ENCODE assay signal across 15 mouse cellular contexts in the genomic region with DNA sequence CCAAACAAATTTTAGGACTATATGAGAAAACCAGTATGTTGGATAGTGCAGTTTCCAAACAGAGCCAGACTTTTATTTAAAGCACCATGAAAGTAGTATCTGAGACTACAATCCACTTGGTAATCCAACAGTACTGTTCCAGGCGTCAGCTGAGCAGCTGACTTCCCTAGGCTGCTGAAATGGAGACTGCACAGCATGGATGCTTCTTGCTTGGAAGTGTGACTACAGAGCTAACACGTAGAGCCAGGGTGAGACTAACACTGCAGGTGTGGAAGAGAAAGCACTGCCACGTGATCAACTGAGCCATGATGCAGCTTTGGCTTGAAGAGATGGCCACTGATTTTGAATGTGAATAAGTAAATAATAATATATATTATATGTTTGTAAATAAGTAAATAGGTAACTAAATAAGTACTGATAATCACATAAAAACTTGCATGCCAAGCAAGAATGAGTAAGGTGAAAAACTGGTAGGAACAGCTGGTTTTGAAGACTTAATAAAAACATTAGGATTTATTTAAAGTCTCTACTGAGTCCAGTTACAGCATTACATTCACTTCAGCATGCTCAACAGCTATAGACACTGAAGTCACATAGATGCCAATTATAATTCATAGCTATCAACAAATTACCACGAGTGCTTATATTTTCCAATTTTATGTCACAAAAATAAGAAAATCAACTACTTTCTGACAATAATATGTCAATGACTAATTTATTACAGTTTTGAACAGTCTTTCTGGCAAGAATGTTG. TPM values are rescaled to one million over a fixed set of nuclear protein-coding genes. Genes with fewer than 3 reads are reported as not detected.
DNase-seq lines count a peak whose midpoint lies in the region; ATAC-seq and TF ChIP-seq lines count a peak whose summit lies in the region.
"Had no signal": no experiment of that assay in that cellular context is flagged by ENCODE, and none has a peak within 500 bp of the region (broad histone marks: within the 10 kb centered on the region; RNA-seq: fewer than 3 reads in every experiment).

No protein-coding gene starts in this region.

- ATAC-seq in forebrain, embryonic 13.5 days, result peak; percentile 72; the same call in 1 of the 2 replicates
- ATAC-seq in midbrain, embryonic 14.5 days (ENCODE audit: low FRiP score, low TSS enrichment), result no peak
- ATAC-seq in megakaryocyte, adult 5-6 weeks (ENCODE audit: poor library complexity, severe bottlenecking), result no peak

- H3K4me1 ChIP-seq in forebrain, embryonic 13.5 days, result peaks cover 33% of the 10 kb centered on the region
- H3K4me1 ChIP-seq in midbrain, embryonic 14.5 days (ENCODE audit: control insufficient read depth, insufficient read depth, low read length), result peaks cover 6% of the 10 kb centered on the region
- H3K4me1 ChIP-seq: stomach, embryonic 15.5 days had no signal

- no peak for TF ChIP-seq CTCF in layer of hippocampus, adult 2 months (conservative IDR thresholded peaks at IDR 0.05)
- no peak for TF ChIP-seq CTCF in brain, embryonic 14.5 days (IDR thresholded peaks at IDR 0.05; ENCODE audit: borderline replicate concordance, extremely low read depth, insufficient read depth, insufficient read length)

- WGBS in forebrain, embryonic 13.5 days, result 17% methylated on average over 4 of the region's 4 CpGs
- 29% methylated on average over 4 of the region's 4 CpGs for WGBS in midbrain, embryonic 14.5 days

- H3K9me3 ChIP-seq in forebrain, embryonic 13.5 days (replicated peaks), result peaks cover 6% of the 10 kb centered on the region; the same call in 1 of the 2 replicates
- H3K9me3 ChIP-seq in midbrain, embryonic 14.5 days (ENCODE audit: control insufficient read depth, low read length), result peaks cover 4% of the 10 kb centered on the region; the same call in 1 of the 2 replicates
- H3K9me3 ChIP-seq: megakaryocyte, embryonic 14.5 days; stomach, embryonic 15.5 days had no signal

- DNase-seq in layer of hippocampus, adult 2 months (ENCODE audit: low spot score in 2 of 2), result no peak
- no peak for DNase-seq in layer of hippocampus, adult 18-20 months (ENCODE audit: low spot score in 2 of 2)
- DNase-seq in brain, embryonic 14.5 days (ENCODE audit: low read depth), result peak; percentile 78
- peak; percentile 37 for DNase-seq in midbrain, embryonic 14.5 days
- DNase-seq in adrenal gland, adult 18-20 months (ENCODE audit: low spot score in 2 of 2), result no peak
- no peak for DNase-seq in layer of hippocampus, postnatal 36 days
- DNase-seq: heart, adult 18-20 months; heart, postnatal 14 days; kidney, adult 11 months; lung, adult 18-20 months; right cerebral cortex, postnatal 4 days had no signal

- peak overlapping the region; percentile 34 for H3K4me2 ChIP-seq in forebrain, embryonic 13.5 days
- H3K4me2 ChIP-seq in midbrain, embryonic 14.5 days (ENCODE audit: low read length), result peak overlapping the region; percentile 23
- H3K4me2 ChIP-seq: stomach, embryonic 15.5 days had no signal

- H3K9ac ChIP-seq in forebrain, embryonic 13.5 days, result no peak overlapping the region
- no peak overlapping the region for H3K9ac ChIP-seq in midbrain, embryonic 14.5 days (replicated peaks; ENCODE audit: low read length)
- H3K9ac ChIP-seq: stomach, embryonic 15.5 days had no signal

- no peak overlapping the region for H3K4me3 ChIP-seq in layer of hippocampus, adult 2 months
- H3K4me3 ChIP-seq in forebrain, embryonic 13.5 days, result no peak overlapping the region
- H3K4me3 ChIP-seq in midbrain, embryonic 14.5 days (replicated peaks; ENCODE audit: low read depth, low read length), result no peak overlapping the region
- H3K4me3 ChIP-seq: megakaryocyte, embryonic 14.5 days; stomach, embryonic 15.5 days had no signal

- H3K27ac ChIP-seq in layer of hippocampus, adult 2 months, result peak overlapping the region; percentile 81
- peak overlapping the region; percentile 31 for H3K27ac ChIP-seq in forebrain, embryonic 13.5 days
- no peak overlapping the region for H3K27ac ChIP-seq in midbrain, embryonic 14.5 days (replicated peaks; ENCODE audit: low read depth, low read length)
- H3K27ac ChIP-seq: stomach, embryonic 15.5 days had no signal

- no peak for TF ChIP-seq POLR2A in brain, embryonic 14.5 days (IDR thresholded peaks at IDR 0.05; ENCODE audit: borderline replicate concordance, extremely low read depth, insufficient read depth, insufficient read length, poor library complexity, severe bottlenecking)

- peaks cover 28% of the 10 kb centered on the region for H3K27me3 ChIP-seq in forebrain, embryonic 13.5 days
- H3K27me3 ChIP-seq in midbrain, embryonic 14.5 days (ENCODE audit: control insufficient read depth, insufficient read depth, low read length), result peaks cover 59% of the 10 kb centered on the region
- H3K27me3 ChIP-seq: megakaryocyte, embryonic 14.5 days; stomach, embryonic 15.5 days had no signal

- H3K36me3 ChIP-seq in forebrain, embryonic 13.5 days (ENCODE audit: poor library complexity, severe bottlenecking), result peaks cover 11% of the 10 kb centered on the region
- H3K36me3 ChIP-seq in midbrain, embryonic 14.5 days (ENCODE audit: control insufficient read depth, insufficient read depth, low read length), result peaks cover 10% of the 10 kb centered on the region; the same call in 1 of the 2 replicates

RNA-seq across cellular contexts. Expression of a gene that starts 32.4 kb away (rescaled TPM):
- 10 to 100 TPM; 18.7 to 19.4 TPM for total RNA-seq in layer of hippocampus, adult 2 months (2021)
- 10 to 100 TPM; 14.8 to 20.5 TPM for total RNA-seq in layer of hippocampus, adult 18-20 months (2021)
- 27.9 and 31.6 TPM in 2 replicates for polyA plus RNA-seq in brain, embryonic 14.5 days (2012; rRNA removed)
- polyA plus RNA-seq in forebrain, embryonic 13.5 days (2015; fragmentation: Nextera tagmentation; extraction: Ambion mirVana), result 30.9 and 37.7 TPM in 2 replicates
- 45.3 and 50.3 TPM in 2 replicates for polyA plus RNA-seq in midbrain, embryonic 14.5 days (2014; fragmentation: Nextera tagmentation; extraction: Ambion mirVana)
- 10 to 100 TPM; 25.2 to 25.8 TPM for total RNA-seq in adrenal gland, adult 18-20 months (2021)
- 10 to 100 TPM; 19.3 to 19.5 TPM for total RNA-seq in layer of hippocampus, postnatal 36 days (2021)
- total RNA-seq in megakaryocyte, adult 5-6 weeks (2015), result 56.8 and 62.3 TPM in 2 replicates
- 41.4 and 49.9 TPM in 2 replicates for total RNA-seq in megakaryocyte, adult 5-6 weeks (2017)

Comparison
In these comparisons a context has a peak if more than half of its experiments do, and no peak if none do; other contexts are left out.
1. DNase-seq: peak in brain, embryonic 14.5 days (single experiment) and midbrain, embryonic 14.5 days (single experiment); none in layer of hippocampus, adult 2 months (0 of 2), layer of hippocampus, adult 18-20 months (0 of 2), adrenal gland, adult 18-20 months (0 of 2) and layer of hippocampus, postnatal 36 days (0 of 2).